Mouse (Mus musculus): ENCODE measurements at regions not wholly inside any gene's neighbourhood (a gene's known extent, or its start where the extent isn't known, plus 50 kb on each side); places are given as distances from the start of the nearest gene placed in this dataset.

DNA sequence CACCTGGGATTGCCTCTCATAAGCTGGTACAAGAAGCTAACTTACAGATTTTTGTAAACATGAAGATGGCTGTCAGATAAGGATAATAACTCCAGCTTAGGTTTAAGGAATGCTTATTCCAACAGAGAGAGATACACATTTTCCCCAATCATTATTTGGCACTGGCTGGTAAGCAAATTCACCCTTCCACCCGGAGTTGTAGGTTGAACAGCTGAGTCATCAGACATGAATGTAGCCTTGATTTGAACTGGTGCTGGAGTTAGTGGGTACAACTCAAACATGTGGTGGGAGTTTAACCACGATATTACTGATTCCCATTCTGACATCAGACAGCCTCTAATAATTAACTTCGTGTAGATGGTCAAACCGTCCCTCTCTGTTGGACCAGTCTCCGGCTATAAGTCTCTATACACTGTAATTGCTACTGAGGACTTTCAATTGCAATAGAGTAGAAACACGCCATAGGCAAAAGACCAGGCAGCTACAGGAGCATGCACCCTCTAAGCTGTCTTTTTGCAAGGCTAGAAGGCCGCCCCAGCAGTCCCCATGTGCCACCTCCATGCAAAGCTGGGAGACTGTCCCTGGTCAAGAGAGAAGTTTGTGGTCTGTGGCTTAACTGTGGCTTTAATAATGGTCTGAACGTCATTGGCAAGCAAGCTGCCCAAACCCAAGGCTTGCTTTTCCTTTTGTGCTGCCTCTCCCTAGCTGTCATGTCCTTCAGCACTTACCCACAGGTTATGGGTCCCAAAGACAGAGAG, 868.4 kb downstream of the Zfp704 start:
- TF ChIP-seq CTCF (IDR thresholded peaks at IDR 0.05; ENCODE audit: low read depth, low read length) (no peak), POLR2A (IDR thresholded peaks at IDR 0.05; ENCODE audit: borderline replicate concordance, low read depth, low read length) (no peak)

Data from bone marrow macrophage, adult 2 months (primary cell).